In genomic region chr4:46717156-46717555, GRCm38 (mm10) we compare ENCODE assay signal across 28 mouse cellular contexts.
DNase-seq lines count a peak whose midpoint lies in the region; ATAC-seq and TF ChIP-seq lines count a peak whose summit lies in the region.
"Had no signal": no experiment of that assay in that cellular context is flagged by ENCODE, and none has a peak within 500 bp of the region (broad histone marks: within the 10 kb centered on the region; RNA-seq: fewer than 3 reads in every experiment).

No protein-coding gene starts in this region.

- no peak for DNase-seq in embryonic facial prominence, embryonic 10.5 days (ENCODE audit: low spot score)
- no peak for DNase-seq in kidney, adult 11 months
- DNase-seq in left cerebral cortex, adult 2 months (ENCODE audit: extremely low spot score in 1 of 2, low spot score in 2 of 2), result no peak
- no peak for DNase-seq in left cerebral cortex, adult 9 months (ENCODE audit: low spot score in 2 of 2)
- DNase-seq in limb, embryonic 10.5 days (ENCODE audit: low spot score), result no peak
- DNase-seq: adrenal gland, adult 2 months; adrenal gland, postnatal 36 days; cerebellum, adult 18-20 months; cerebellum, postnatal 14 days; heart, adult 2 months; heart, postnatal 4 days; kidney, postnatal 14 days; left cerebral cortex, postnatal 4 days; liver, embryonic 13.5 days; lung, adult 18-20 months; lung, postnatal 4 days; right cerebral cortex, postnatal 25 days had no signal

- no peaks in the 10 kb centered on the region for H3K36me3 ChIP-seq in embryonic facial prominence, embryonic 12.5 days
- no peaks in the 10 kb centered on the region for H3K36me3 ChIP-seq in embryonic facial prominence, embryonic 10.5 days (replicated peaks)
- no peaks in the 10 kb centered on the region for H3K36me3 ChIP-seq in kidney, embryonic 14.5 days (ENCODE audit: control insufficient read depth, insufficient read depth, low read length)
- no peaks in the 10 kb centered on the region for H3K36me3 ChIP-seq in limb, embryonic 10.5 days
- H3K36me3 ChIP-seq: forebrain, embryonic 15.5 days; heart, embryonic 12.5 days; intestine, embryonic 15.5 days; limb, embryonic 15.5 days; liver, embryonic 13.5 days; stomach, embryonic 15.5 days had no signal

- ATAC-seq in embryonic facial prominence, embryonic 12.5 days (ENCODE audit: insufficient number of reproducible peaks, insufficient read depth, low FRiP score, low TSS enrichment), result peak; percentile 59; the same call in 1 of the 2 replicates
- peak; percentile 65 for ATAC-seq in kidney, embryonic 14.5 days (ENCODE audit: low FRiP score, low TSS enrichment)
- ATAC-seq: activated CD4-positive, CD25-positive, alpha-beta regulatory T cell, adult 4 months; forebrain, embryonic 15.5 days; hindbrain, embryonic 16.5 days; intestine, embryonic 15.5 days; lung, postnatal 0 days had no signal

- intact Hi-C loops in left cerebral cortex, adult 2 months (cut with DNase I), result no loop called here

- H3K4me1 ChIP-seq in embryonic facial prominence, embryonic 12.5 days, result no peaks in the 10 kb centered on the region
- H3K4me1 ChIP-seq in embryonic facial prominence, embryonic 10.5 days, result peaks cover 28% of the 10 kb centered on the region
- peaks cover 16% of the 10 kb centered on the region; the same call in 1 of the 2 replicates for H3K4me1 ChIP-seq in kidney, embryonic 14.5 days (ENCODE audit: control insufficient read depth, insufficient read depth, low read length)
- H3K4me1 ChIP-seq in limb, embryonic 10.5 days, result peaks cover 25% of the 10 kb centered on the region; the same call in 1 of the 2 replicates
- H3K4me1 ChIP-seq: forebrain, embryonic 15.5 days; intestine, embryonic 15.5 days; stomach, embryonic 15.5 days had no signal

- 36% methylated on average over 5 of the region's 5 CpGs for WGBS in embryonic facial prominence, embryonic 12.5 days
- 40% methylated on average over 5 of the region's 5 CpGs for WGBS in embryonic facial prominence, embryonic 10.5 days
- WGBS in kidney, embryonic 14.5 days, result 24% methylated on average over 5 of the region's 5 CpGs
- 43% methylated on average over 5 of the region's 5 CpGs for WGBS in limb, embryonic 10.5 days

- H3K4me2 ChIP-seq in embryonic facial prominence, embryonic 12.5 days (replicated peaks), result no peak overlapping the region
- H3K4me2 ChIP-seq in kidney, embryonic 14.5 days (replicated peaks; ENCODE audit: low read depth, low read length), result no peak overlapping the region
- H3K4me2 ChIP-seq: forebrain, embryonic 15.5 days; heart, embryonic 12.5 days; intestine, embryonic 15.5 days; limb, embryonic 15.5 days; liver, embryonic 13.5 days; stomach, embryonic 15.5 days had no signal

- 0 out of 2 replicates have a peak, but pooled peaks cover 5% of the 10 kb centered on the region for H3K27me3 ChIP-seq in embryonic facial prominence, embryonic 12.5 days
- peaks cover 7% of the 10 kb centered on the region; the same call in 1 of the 2 replicates for H3K27me3 ChIP-seq in embryonic facial prominence, embryonic 10.5 days (replicated peaks; ENCODE audit: low read depth, poor library complexity, severe bottlenecking)
- H3K27me3 ChIP-seq in kidney, embryonic 14.5 days (ENCODE audit: control insufficient read depth, insufficient read depth, low read length), result no peaks in the 10 kb centered on the region
- H3K27me3 ChIP-seq in limb, embryonic 10.5 days (ENCODE audit: low read depth, poor library complexity, severe bottlenecking), result peaks cover 31% of the 10 kb centered on the region
- H3K27me3 ChIP-seq: forebrain, embryonic 15.5 days; heart, embryonic 12.5 days; stomach, embryonic 15.5 days had no signal

- no peak overlapping the region for H3K9ac ChIP-seq in embryonic facial prominence, embryonic 12.5 days
- no peak overlapping the region for H3K9ac ChIP-seq in kidney, embryonic 14.5 days (ENCODE audit: low read depth, low read length)
- H3K9ac ChIP-seq: forebrain, embryonic 15.5 days; heart, embryonic 12.5 days; intestine, embryonic 15.5 days; limb, embryonic 15.5 days; liver, embryonic 13.5 days; stomach, embryonic 15.5 days had no signal

- no peak for TF ChIP-seq CTCF in left cerebral cortex, adult 2 months (IDR thresholded peaks at IDR 0.05)

- no peak overlapping the region for H3K4me3 ChIP-seq in embryonic facial prominence, embryonic 12.5 days
- no peak overlapping the region for H3K4me3 ChIP-seq in embryonic facial prominence, embryonic 10.5 days
- no peak overlapping the region for H3K4me3 ChIP-seq in kidney, embryonic 14.5 days (ENCODE audit: low read length)
- H3K4me3 ChIP-seq in left cerebral cortex, adult 2 months, result no peak overlapping the region
- no peak overlapping the region for H3K4me3 ChIP-seq in limb, embryonic 10.5 days
- H3K4me3 ChIP-seq: forebrain, embryonic 15.5 days; heart, adult 2 months; heart, embryonic 12.5 days; intestine, embryonic 15.5 days; limb, embryonic 15.5 days; liver, embryonic 13.5 days; megakaryocyte, embryonic 14.5 days; stomach, embryonic 15.5 days had no signal

- no peak overlapping the region for H3K27ac ChIP-seq in embryonic facial prominence, embryonic 12.5 days
- no peak overlapping the region for H3K27ac ChIP-seq in embryonic facial prominence, embryonic 10.5 days (replicated peaks)
- H3K27ac ChIP-seq in kidney, embryonic 14.5 days (ENCODE audit: low read depth, low read length), result no peak overlapping the region
- H3K27ac ChIP-seq in left cerebral cortex, adult 2 months, result peak overlapping the region; percentile 66
- 0 out of 2 replicates have a peak overlapping the region, but pooled peaks have one; percentile 19 for H3K27ac ChIP-seq in limb, embryonic 10.5 days
- H3K27ac ChIP-seq: forebrain, embryonic 15.5 days; heart, adult 2 months; intestine, embryonic 15.5 days; limb, embryonic 15.5 days; liver, embryonic 13.5 days; stomach, embryonic 15.5 days had no signal

- no peaks in the 10 kb centered on the region for H3K9me3 ChIP-seq in embryonic facial prominence, embryonic 12.5 days
- H3K9me3 ChIP-seq in embryonic facial prominence, embryonic 10.5 days, result no peaks in the 10 kb centered on the region
- no peaks in the 10 kb centered on the region for H3K9me3 ChIP-seq in kidney, embryonic 14.5 days (ENCODE audit: control insufficient read depth, low read length)
- H3K9me3 ChIP-seq in limb, embryonic 10.5 days (replicated peaks), result no peaks in the 10 kb centered on the region
- H3K9me3 ChIP-seq: forebrain, embryonic 15.5 days; heart, embryonic 12.5 days; intestine, embryonic 15.5 days; limb, embryonic 15.5 days; liver, embryonic 13.5 days; megakaryocyte, embryonic 14.5 days; stomach, embryonic 15.5 days had no signal

Comparison
In these comparisons a context has a peak if more than half of its experiments do, and no peak if none do; other contexts are left out.
1. H3K27ac ChIP-seq: peak in left cerebral cortex, adult 2 months (single experiment) and limb, embryonic 10.5 days (single experiment); none in embryonic facial prominence, embryonic 12.5 days (single experiment), embryonic facial prominence, embryonic 10.5 days (single experiment) and kidney, embryonic 14.5 days (single experiment).